Mouse (Mus musculus): ENCODE data around the gene Plekha6.

DNA sequence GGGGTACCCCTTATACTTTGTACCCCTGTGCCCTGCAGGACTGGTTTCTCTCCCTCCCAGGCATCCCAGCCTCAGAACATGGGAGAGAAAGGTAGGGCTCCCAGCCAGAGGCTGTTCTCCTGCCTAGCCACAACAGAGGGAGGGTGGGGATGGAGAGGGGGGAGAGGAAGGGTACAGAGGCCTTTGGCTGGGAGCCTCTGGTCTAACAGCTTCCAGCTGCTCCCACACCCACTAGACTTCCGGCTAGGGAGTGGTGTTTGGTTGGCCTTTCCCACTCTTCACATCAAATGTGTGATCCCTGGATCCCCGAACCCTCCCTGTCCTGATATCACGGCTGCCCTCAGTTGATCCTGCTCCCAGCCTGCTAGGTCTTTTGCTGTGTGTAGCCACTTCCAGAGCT, 76.9 kb downstream of the Plekha6 start:
- TF ChIP-seq CTCF (IDR thresholded peaks at IDR 0.05; ENCODE audit: low read depth, low read length), result no peak
- no peak for TF ChIP-seq GATA1 (IDR thresholded peaks at IDR 0.05; ENCODE audit: borderline replicate concordance, low read length)
- no peak for TF ChIP-seq GATA2 (IDR thresholded peaks at IDR 0.05; ENCODE audit: borderline replicate concordance, low read depth, low read length)
- TF ChIP-seq POLR2AphosphoS5 (IDR thresholded peaks at IDR 0.05; ENCODE audit: insufficient replicate concordance, low read depth, low read length), result no peak
- TF ChIP-seq TAL1 (conservative IDR thresholded peaks at IDR 0.05; ENCODE audit: low read depth, low read length), result no peak

Data from G1E (cell line).